Mouse (Mus musculus) stomach, postnatal 0 days (tissue): ENCODE measurements around the gene Akap13. TPM values are rescaled to one million over a fixed set of nuclear protein-coding genes. Genes with fewer than 3 reads are reported as not detected.

Experiments used
- ATAC-seq: fragments of 200-750 bp; cut with Nextera tagmentation; 2 replicates; pipeline ENCODE4 v1.8.0; 2017; ENCODE audit not compliant: low FRiP score, low TSS enrichment
- DNase-seq: peaks from one replicate; pipeline ENCODE4 v3.0.0-alpha.2; 2016; ENCODE audit warnings: low spot score
- H3K27ac ChIP-seq: fragments of 300-500 bp; sonication (generic); replicated peaks from 2 replicates; pipeline ENCODE4 v1.5.1; 2014; ENCODE audit warnings: mild to moderate bottlenecking, control low read depth
- H3K27me3 ChIP-seq: fragments of 300-500 bp; sonication (generic); 2 replicates; pipeline ENCODE4 v1.6.1; 2014; ENCODE audit warnings: low read length; ENCODE audit not compliant: control insufficient read depth, insufficient read depth
- H3K36me3 ChIP-seq: fragments of 300-500 bp; sonication (generic); 2 replicates; pipeline ENCODE4 v1.6.1; 2014; ENCODE audit warnings: low read length, mixed read lengths; ENCODE audit not compliant: control insufficient read depth, insufficient read depth
- H3K4me1 ChIP-seq: fragments of 300-500 bp; sonication (generic); replicated peaks from 2 replicates; pipeline ENCODE4 v1.6.1; 2014; ENCODE audit warnings: antibody characterized with exemption; ENCODE audit not compliant: control insufficient read depth, insufficient read depth
- H3K4me2 ChIP-seq: fragments of 300-500 bp; sonication (generic); replicated peaks from 2 replicates; pipeline ENCODE4 v1.6.1; 2014; ENCODE audit warnings: low read depth, mild to moderate bottlenecking, control low read depth, moderate library complexity
- H3K4me3 ChIP-seq: fragments of 300-500 bp; sonication (generic); 2 replicates; pipeline ENCODE4 v1.5.1; 2014; ENCODE audit warnings: low read depth, low read length, control low read depth
- H3K9ac ChIP-seq: fragments of 300-500 bp; sonication (generic); 2 replicates; pipeline ENCODE4 v1.6.1; 2014; ENCODE audit warnings: mild to moderate bottlenecking, low read length, control low read depth, mixed read lengths
- H3K9me3 ChIP-seq: fragments of 300-500 bp; sonication (generic); 2 replicates; pipeline ENCODE4 v1.6.1; 2016; ENCODE audit warnings: low read length; ENCODE audit not compliant: control insufficient read depth
- CTCF ChIP-seq: IDR thresholded peaks from 2 replicates; pipeline ENCODE4 v1.5.1; 2016; ENCODE audit warnings: antibody characterized with exemption, low read depth, mild to moderate bottlenecking, moderate library complexity
- EP300 ChIP-seq: optimal IDR thresholded peaks from 2 replicates; pipeline ENCODE3; 2016; ENCODE audit warnings: antibody characterized with exemption
- WGBS: fragments of 180-500 bp; shearing (Covaris S2); extraction: QIAGEN DNeasy Blood & Tissue Kit; methylation state at CpG from one replicate; pipeline ENCODE4 v1.1.7; 2014; 5-methylcytosine and 5-hydroxymethylcytosine counted together
- polyA plus RNA-seq: library from polyadenylated mRNA; unstranded; fragments of >200 nt; fragmentation: Nextera tagmentation; extraction: Ambion mirVana; gene quantifications from 2 replicates; pipeline ENCODE4 v1.2.1, GENCODE M21; 2015

Akap13 gene
- polyA plus RNA-seq, 1 experiment from 2014 or later: 18.8 TPM

DNA sequence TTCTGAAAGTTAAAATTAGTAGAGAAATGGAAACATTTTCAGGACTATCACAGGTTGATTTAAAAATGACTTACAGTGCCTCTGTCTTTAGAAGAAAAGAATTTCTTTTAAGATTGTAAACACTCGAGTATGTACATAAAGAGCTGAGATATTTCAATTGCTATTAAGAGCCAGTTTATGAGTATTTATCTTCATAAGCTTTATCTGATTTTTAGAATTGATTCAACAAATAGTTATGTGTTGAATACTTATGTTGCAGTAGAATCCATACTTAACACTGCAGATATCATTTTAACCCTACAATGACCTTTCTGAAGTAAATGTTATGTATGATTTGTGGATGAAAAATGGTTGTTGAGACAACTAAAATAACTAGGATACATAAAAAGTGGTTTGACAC lies 136.6 kb downstream of the Akap13 start:
- Histone ChIP-seq H3K36me3 (no peaks in the 10 kb centered on the region), H3K4me2 (no peak overlapping the region), H3K4me3 (no peak overlapping the region), H3K4me1 (no peaks in the 10 kb centered on the region), H3K9ac (no peak overlapping the region), H3K9me3 (no peaks in the 10 kb centered on the region), H3K27ac (no peak overlapping the region), H3K27me3 (no peaks in the 10 kb centered on the region)
- 41% methylated on average over 1 of the region's 1 CpGs for WGBS
- DNase-seq (no peak), ATAC-seq (no peak)
- TF ChIP-seq CTCF: no peak
- TF ChIP-seq EP300: no peak

DNA sequence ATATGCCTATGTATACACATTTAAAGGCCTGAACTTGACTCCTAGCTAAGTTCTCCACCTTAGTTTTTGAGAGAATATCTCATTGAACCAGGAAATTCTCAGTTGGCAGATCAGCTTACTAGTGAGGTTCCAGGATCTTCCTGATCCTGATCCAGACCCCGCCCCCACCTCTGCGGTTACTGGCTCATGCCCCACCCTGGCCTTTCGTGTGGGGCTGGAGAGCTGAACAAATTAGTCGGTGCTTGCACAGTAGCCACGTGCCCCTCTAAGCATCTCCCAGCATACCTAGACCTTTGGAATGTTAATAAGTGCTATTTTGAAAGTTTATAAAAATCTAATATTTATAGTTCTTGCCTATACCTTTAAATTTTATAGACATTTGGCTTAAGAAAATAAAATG lies 139.5 kb downstream of the Akap13 start:
- Histone ChIP-seq H3K27me3 (no peaks in the 10 kb centered on the region), H3K4me1 (no peaks in the 10 kb centered on the region), H3K9me3 (no peaks in the 10 kb centered on the region), H3K4me2 (no peak overlapping the region), H3K27ac (no peak overlapping the region), H3K36me3 (no peaks in the 10 kb centered on the region), H3K4me3 (no peak overlapping the region), H3K9ac (no peak overlapping the region)
- TF ChIP-seq EP300 (no peak), CTCF (no peak)
- DNase-seq (peak; percentile 70), ATAC-seq (no peak)
- WGBS: 53% methylated on average over 5 of the region's 5 CpGs

DNA sequence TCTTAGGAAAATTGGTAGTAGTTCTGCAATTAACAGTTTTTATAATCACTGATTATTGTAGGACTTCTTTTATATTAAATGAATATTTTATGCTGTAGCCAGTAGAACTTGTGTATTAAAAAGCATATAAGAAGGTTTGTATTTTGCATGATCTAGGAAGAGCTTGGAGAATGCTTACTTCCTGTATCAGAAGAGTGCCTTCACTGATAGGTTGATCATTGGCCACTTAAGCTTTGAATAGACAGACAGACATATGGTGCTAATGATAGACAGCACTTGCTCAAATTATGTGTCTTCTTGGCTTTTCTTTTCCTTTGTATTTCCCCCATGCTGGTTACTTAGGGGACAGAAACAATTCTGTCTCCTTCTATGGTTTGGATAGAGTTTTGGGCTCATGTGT lies 139.9 kb downstream of the Akap13 start:
- no peak overlapping the region for H3K4me2 ChIP-seq
- H3K9ac ChIP-seq: no peak overlapping the region
- H3K4me1 ChIP-seq: no peaks in the 10 kb centered on the region
- no peak for TF ChIP-seq CTCF
- no peak for TF ChIP-seq EP300
- no peaks in the 10 kb centered on the region for H3K9me3 ChIP-seq
- H3K4me3 ChIP-seq: no peak overlapping the region
- ATAC-seq: no peak
- H3K27me3 ChIP-seq: no peaks in the 10 kb centered on the region
- DNase-seq: no peak
- no peak overlapping the region for H3K27ac ChIP-seq
- no peaks in the 10 kb centered on the region for H3K36me3 ChIP-seq

GRCm38 (mm10) chr7:75596058-75596748 lies 140.9 kb downstream of the Akap13 start:
- no peak overlapping the region for H3K4me2 ChIP-seq
- no peaks in the 10 kb centered on the region for H3K27me3 ChIP-seq
- no peak overlapping the region for H3K27ac ChIP-seq
- DNase-seq (no peak), ATAC-seq (no peak)
- no peaks in the 10 kb centered on the region for H3K36me3 ChIP-seq
- TF ChIP-seq EP300 (no peak), CTCF (no peak)
- no peak overlapping the region for H3K9ac ChIP-seq
- H3K9me3 ChIP-seq: no peaks in the 10 kb centered on the region
- H3K4me1 ChIP-seq: no peaks in the 10 kb centered on the region
- WGBS: 67% methylated on average over 6 of the region's 6 CpGs
- H3K4me3 ChIP-seq: no peak overlapping the region

DNA sequence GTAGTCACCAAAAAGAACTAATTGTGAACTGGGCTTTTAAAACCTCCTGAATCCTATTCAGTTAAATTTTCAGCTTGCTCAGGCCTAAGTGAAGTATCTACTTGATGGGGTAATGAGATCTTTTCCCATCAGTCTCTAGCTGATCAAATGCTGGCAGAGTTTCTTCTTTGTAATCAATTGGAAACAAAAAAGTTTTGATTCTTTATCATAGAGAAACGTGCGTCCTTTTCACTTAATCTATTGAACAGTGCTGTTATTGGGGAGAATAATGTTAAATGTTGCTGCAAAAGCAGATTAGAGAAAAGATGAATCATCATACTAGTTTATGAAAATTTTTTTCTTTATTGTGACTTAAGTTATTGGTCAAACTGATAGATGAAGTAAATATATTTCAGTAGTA lies 142.5 kb downstream of the Akap13 start:
- TF ChIP-seq EP300: no peak
- H3K4me1 ChIP-seq: no peaks in the 10 kb centered on the region
- ATAC-seq: no peak

DNA sequence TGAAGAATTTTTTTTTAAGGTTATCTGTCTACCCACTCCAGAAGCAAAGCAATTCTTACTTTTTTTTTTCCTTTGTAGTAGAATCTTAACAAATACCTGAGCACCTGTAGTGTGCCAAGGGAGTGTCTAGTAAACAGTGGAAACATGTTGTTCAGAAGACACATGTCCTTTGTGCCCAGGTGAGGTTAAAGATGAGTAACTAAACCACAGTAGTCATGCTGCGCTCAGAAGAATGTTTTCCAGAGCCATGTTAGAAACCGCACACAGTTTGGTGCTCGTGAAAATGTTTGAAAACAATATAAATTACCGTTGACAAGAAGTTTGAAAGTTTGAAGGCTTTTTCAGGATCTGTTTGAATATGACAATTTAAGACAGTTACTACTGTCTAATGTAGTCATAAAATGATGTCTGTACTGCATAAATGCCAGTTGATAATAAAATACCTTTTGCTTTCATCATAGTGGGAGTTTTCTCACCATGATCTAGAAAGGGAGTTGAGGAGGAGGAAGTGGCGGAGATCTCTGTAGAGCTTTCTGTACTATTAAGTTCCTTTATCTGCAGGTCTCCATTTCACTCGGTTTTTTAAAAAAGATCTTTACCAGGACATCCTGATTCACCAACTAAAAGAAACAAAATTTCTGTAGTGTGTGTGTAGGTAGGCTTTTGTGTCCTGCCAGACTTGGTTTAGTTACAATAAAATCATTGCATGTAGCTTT lies 145.2 kb downstream of the Akap13 start:
- H3K9ac ChIP-seq: no peak overlapping the region
- ATAC-seq (peak; percentile 49; the same call in 1 of the 2 replicates), DNase-seq (no peak)
- 77% methylated on average over 6 of the region's 6 CpGs for WGBS
- H3K27me3 ChIP-seq: no peaks in the 10 kb centered on the region
- H3K4me2 ChIP-seq: no peak overlapping the region
- no peak overlapping the region for H3K27ac ChIP-seq
- TF ChIP-seq CTCF: no peak
- TF ChIP-seq EP300: no peak
- no peak overlapping the region for H3K4me3 ChIP-seq
- H3K36me3 ChIP-seq: no peaks in the 10 kb centered on the region
- no peaks in the 10 kb centered on the region for H3K4me1 ChIP-seq
- no peaks in the 10 kb centered on the region for H3K9me3 ChIP-seq

More for the DNA sequence above, 142.5 kb downstream of the Akap13 start:
- Histone ChIP-seq H3K27ac (no peak overlapping the region), H3K9me3 (no peaks in the 10 kb centered on the region), H3K4me2 (no peak overlapping the region), H3K9ac (no peak overlapping the region), H3K4me3 (no peak overlapping the region), H3K36me3 (no peaks in the 10 kb centered on the region), H3K27me3 (no peaks in the 10 kb centered on the region)
- WGBS: 77% methylated on average over 2 of the region's 2 CpGs
- no peak for DNase-seq
